Mouse (Mus musculus): ENCODE results near the gene Gm28051. TPM values are rescaled to one million over a fixed set of nuclear protein-coding genes. Genes with fewer than 3 reads are reported as not detected.

Gene Gm28051
- polyA plus RNA-seq (2012; fragmentation: generic; extraction: Trizol), result 0.26 TPM

GRCm38 (mm10) chr12:102757689-102758402 is at the start of gene Gm28051, which contains the start of the genes Gon7 and Ubr7:
Gm28051 (minus strand) TSS chr12:102757765.
Gon7 (minus strand) TSS chr12:102757803.
Ubr7 (plus strand) TSS chr12:102757967.
- Histone ChIP-seq H3K4me2 (ENCODE audit: low read depth) (peak within 1 kb of the TSS; percentile 100), H3K36me3 (ENCODE audit: control insufficient read depth, insufficient read depth) (no peaks in the 10 kb centered on the region), H3K4me3 (peak within 1 kb of the TSS; percentile 85), H3ac (ENCODE audit: control insufficient read depth, insufficient read length) (peak within 1 kb of the TSS; percentile 79), H3K79me2 (ENCODE audit: control insufficient read depth, insufficient read depth) (peaks cover 65% of the 10 kb centered on the region), H3K27me3 (ENCODE audit: control insufficient read depth, insufficient read depth, insufficient read length) (no peaks in the 10 kb centered on the region)
- no peak for TF ChIP-seq TCF3 (IDR thresholded peaks at IDR 0.05; ENCODE audit: insufficient read length, low read depth)
- TF ChIP-seq MYOD1 (IDR thresholded peaks at IDR 0.05; ENCODE audit: control insufficient read depth in 1 of 3, insufficient read length in 2 of 3, low read depth in 2 of 3), result peak in 1 of 3 experiments; percentile 37
- no peak for TF ChIP-seq REST (IDR thresholded peaks at IDR 0.05; ENCODE audit: insufficient read depth, insufficient read length)
- no peak for TF ChIP-seq USF1 (IDR thresholded peaks at IDR 0.05; ENCODE audit: low read depth)
- peak; percentile 63 for TF ChIP-seq POLR2A (IDR thresholded peaks at IDR 0.05; ENCODE audit: insufficient read length, low read depth)
- no peak for TF ChIP-seq E2F4 (IDR thresholded peaks at IDR 0.05; ENCODE audit: insufficient read depth)
- TF ChIP-seq MYOG (IDR thresholded peaks at IDR 0.05; ENCODE audit: control insufficient read depth in 1 of 3, insufficient read depth in 1 of 3, insufficient read length in 2 of 3, low read depth in 2 of 3), result peak in 1 of 3 experiments; percentile 2
- peak; percentile 62 for TF ChIP-seq POLR2AphosphoS2 (IDR thresholded peaks at IDR 0.05; ENCODE audit: insufficient read length, low read depth)

- Histone ChIP-seq H3ac (ENCODE audit: control insufficient read depth, insufficient read length) (no peak overlapping the region), H3K79me2 (ENCODE audit: control insufficient read depth, insufficient read depth) (no peaks in the 10 kb centered on the region), H3K36me3 (ENCODE audit: control insufficient read depth, insufficient read depth) (peaks cover 20% of the 10 kb centered on the region), H3K4me3 (no peak overlapping the region), H3K4me2 (ENCODE audit: low read depth) (no peak overlapping the region), H3K27me3 (ENCODE audit: control insufficient read depth, insufficient read depth, insufficient read length) (no peaks in the 10 kb centered on the region)
- TF ChIP-seq TCF12 (IDR thresholded peaks at IDR 0.05; ENCODE audit: insufficient read depth, poor library complexity, severe bottlenecking) (no peak), MYOG (IDR thresholded peaks at IDR 0.05; ENCODE audit: control insufficient read depth in 1 of 3, insufficient read depth in 1 of 3, insufficient read length in 2 of 3, low read depth in 2 of 3) (no peak), E2F4 (IDR thresholded peaks at IDR 0.05; ENCODE audit: insufficient read depth) (no peak), USF1 (IDR thresholded peaks at IDR 0.05; ENCODE audit: low read depth) (no peak), CEBPB (IDR thresholded peaks at IDR 0.05; ENCODE audit: insufficient read depth, poor library complexity, severe bottlenecking) (no peak), SRF (IDR thresholded peaks at IDR 0.05; ENCODE audit: control insufficient read depth, insufficient read length, low read depth) (no peak), POLR2A (IDR thresholded peaks at IDR 0.05; ENCODE audit: insufficient read length, low read depth) (no peak), REST (IDR thresholded peaks at IDR 0.05; ENCODE audit: insufficient read depth, insufficient read length) (no peak), MYOD1 (IDR thresholded peaks at IDR 0.05; ENCODE audit: control insufficient read depth in 1 of 3, insufficient read length in 2 of 3, low read depth in 2 of 3) (no peak), MAX (IDR thresholded peaks at IDR 0.05; ENCODE audit: low read depth) (no peak), TCF3 (IDR thresholded peaks at IDR 0.05; ENCODE audit: insufficient read length, low read depth) (no peak), POLR2AphosphoS2 (IDR thresholded peaks at IDR 0.05; ENCODE audit: insufficient read length, low read depth) (no peak)
Observed at GRCm38 (mm10) chr12:102799528-102799927, 42.0 kb upstream of the Gm28051 start.

GRCm38 (mm10) chr12:102787927-102788326 is 30.4 kb upstream of the Gm28051 start:
- TF ChIP-seq MYOD1 (IDR thresholded peaks at IDR 0.05; ENCODE audit: control insufficient read depth in 1 of 3, insufficient read length in 2 of 3, low read depth in 2 of 3) (no peak), POLR2AphosphoS2 (IDR thresholded peaks at IDR 0.05; ENCODE audit: insufficient read length, low read depth) (no peak), TCF3 (IDR thresholded peaks at IDR 0.05; ENCODE audit: insufficient read length, low read depth) (no peak), REST (IDR thresholded peaks at IDR 0.05; ENCODE audit: insufficient read depth, insufficient read length) (no peak), SRF (IDR thresholded peaks at IDR 0.05; ENCODE audit: control insufficient read depth, insufficient read length, low read depth) (no peak), E2F4 (IDR thresholded peaks at IDR 0.05; ENCODE audit: insufficient read depth) (no peak), MAX (IDR thresholded peaks at IDR 0.05; ENCODE audit: low read depth) (no peak), USF1 (IDR thresholded peaks at IDR 0.05; ENCODE audit: low read depth) (no peak), MYOG (IDR thresholded peaks at IDR 0.05; ENCODE audit: control insufficient read depth in 1 of 3, insufficient read depth in 1 of 3, insufficient read length in 2 of 3, low read depth in 2 of 3) (no peak), CEBPB (IDR thresholded peaks at IDR 0.05; ENCODE audit: insufficient read depth, poor library complexity, severe bottlenecking) (no peak), TCF12 (IDR thresholded peaks at IDR 0.05; ENCODE audit: insufficient read depth, poor library complexity, severe bottlenecking) (no peak)
- Histone ChIP-seq H3K79me2 (ENCODE audit: control insufficient read depth, insufficient read depth) (no peaks in the 10 kb centered on the region), H3K4me3 (no peak overlapping the region), H3K27me3 (ENCODE audit: control insufficient read depth, insufficient read depth, insufficient read length) (no peaks in the 10 kb centered on the region), H3K36me3 (ENCODE audit: control insufficient read depth, insufficient read depth) (peaks cover 32% of the 10 kb centered on the region), H3K4me2 (ENCODE audit: low read depth) (no peak overlapping the region), H3ac (ENCODE audit: control insufficient read depth, insufficient read length) (no peak overlapping the region)

- H3K27me3 ChIP-seq (ENCODE audit: control insufficient read depth, insufficient read depth, insufficient read length), result no peaks in the 10 kb centered on the region
- peaks cover 29% of the 10 kb centered on the region for H3K36me3 ChIP-seq (ENCODE audit: control insufficient read depth, insufficient read depth)
- no peak overlapping the region for H3K4me2 ChIP-seq (ENCODE audit: low read depth)
- H3K79me2 ChIP-seq (ENCODE audit: control insufficient read depth, insufficient read depth), result no peaks in the 10 kb centered on the region
- H3K4me3 ChIP-seq, result no peak overlapping the region
- H3ac ChIP-seq (ENCODE audit: control insufficient read depth, insufficient read length), result no peak overlapping the region
- TF ChIP-seq REST (IDR thresholded peaks at IDR 0.05; ENCODE audit: insufficient read depth, insufficient read length) (no peak), MYOD1 (IDR thresholded peaks at IDR 0.05; ENCODE audit: control insufficient read depth in 1 of 3, insufficient read length in 2 of 3, low read depth in 2 of 3) (no peak), USF1 (IDR thresholded peaks at IDR 0.05; ENCODE audit: low read depth) (no peak), POLR2AphosphoS2 (IDR thresholded peaks at IDR 0.05; ENCODE audit: insufficient read length, low read depth) (no peak), TCF3 (IDR thresholded peaks at IDR 0.05; ENCODE audit: insufficient read length, low read depth) (no peak), CEBPB (IDR thresholded peaks at IDR 0.05; ENCODE audit: insufficient read depth, poor library complexity, severe bottlenecking) (no peak), E2F4 (IDR thresholded peaks at IDR 0.05; ENCODE audit: insufficient read depth) (no peak)
Observed at GRCm38 (mm10) chr12:102785593-102785985, 28.0 kb upstream of the Gm28051 start.

All from myocyte (in vitro differentiated cells).